Mouse (Mus musculus) lung, adult 2 months (tissue): ENCODE results near the gene Arhgap15.

Experiments
- CTCF ChIP-seq: fragments of 200-500 bp; IDR thresholded peaks from 2 replicates; pipeline ENCODE4 v1.5.1; 2011; ENCODE audit warnings: mild to moderate bottlenecking, low read length, control low read depth; ENCODE audit not compliant: insufficient read depth
- POLR2A ChIP-seq: fragments of 200-500 bp; IDR thresholded peaks from 2 replicates; pipeline ENCODE4 v1.6.1; 2011; ENCODE audit warnings: low read depth, mild to moderate bottlenecking, control low read depth, low read length, borderline replicate concordance; ENCODE audit errors: extremely low read depth

GRCm38 (mm10) chr2:44076570-44076969, 327.9 kb downstream of the Arhgap15 start:
- TF ChIP-seq CTCF = no peak
- TF ChIP-seq POLR2A = no peak
